Mouse (Mus musculus): Measurements from ENCODE around the gene Tmc7. TPM values are rescaled to one million over a fixed set of nuclear protein-coding genes. Genes with fewer than 3 reads are reported as not detected.

Tmc7 gene
- total and polyA plus RNA-seq, 3 experiments: not detected

DNA sequence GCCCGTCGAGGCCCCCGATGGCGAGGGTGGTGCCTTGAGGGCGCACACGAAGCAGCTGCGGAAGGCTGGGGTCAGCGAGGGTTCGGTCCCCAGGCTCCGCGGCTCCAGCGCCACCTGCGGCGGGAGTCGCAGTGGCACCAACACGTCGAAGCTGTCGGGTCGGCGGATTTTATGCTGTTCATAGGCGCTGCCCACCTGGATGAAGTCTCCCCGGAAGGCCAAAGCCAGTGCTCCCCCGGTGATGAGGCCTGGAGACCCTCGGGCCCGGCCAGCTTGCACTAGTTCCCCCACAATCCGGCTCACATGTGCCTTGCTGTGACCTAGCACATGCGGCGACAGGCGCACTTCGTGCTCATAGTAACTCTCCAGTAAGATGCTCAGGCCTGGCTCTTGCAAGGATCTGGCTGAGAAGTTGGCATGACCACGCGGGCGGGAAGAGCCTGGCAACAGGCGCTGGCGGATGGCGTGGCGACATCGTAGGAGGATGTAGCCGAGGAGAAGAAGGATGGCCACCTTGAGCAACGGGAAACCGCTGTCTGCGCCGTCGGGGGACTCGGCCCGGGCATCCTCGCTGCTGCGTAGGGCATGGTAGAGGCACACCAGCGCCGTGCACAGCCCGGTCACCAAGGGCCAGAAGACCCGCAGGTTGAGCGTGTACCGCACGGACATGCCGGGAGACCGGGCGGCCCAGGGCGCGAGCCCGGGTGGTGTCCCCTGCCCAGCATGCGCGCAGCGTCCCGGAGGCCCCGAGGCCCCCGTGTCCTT, 93.7 kb downstream of the Tmc7 start:
- Histone ChIP-seq H3K4me1 (ENCODE audit: control insufficient read depth in 1 of 2, insufficient read depth in 2 of 2, low read length in 2 of 2) (peaks cover 0 to 10% of the 10 kb centered on the region in 2 experiments), H3K9me3 (replicated peaks; ENCODE audit: insufficient read depth, low read length) (no peaks in the 10 kb centered on the region), H3K27me3 (ENCODE audit: control insufficient read depth in 1 of 2, insufficient read depth in 2 of 2, low read length in 2 of 2) (no peaks in the 10 kb centered on the region), H3K36me3 (ENCODE audit: control insufficient read depth in 1 of 2, insufficient read depth in 2 of 2, low read length in 2 of 2) (peaks cover 0 to 13% of the 10 kb centered on the region in 2 experiments; a peak in 1 of 4 replicates), H3K4me3 (ENCODE audit: control insufficient read depth in 1 of 2, insufficient read depth in 1 of 2, low read depth in 2 of 2, low read length in 2 of 2) (peak overlapping the region; percentile 82 to 99), H3K27ac (ENCODE audit: control insufficient read depth, low read depth, low read length) (peak overlapping the region; percentile 5), H3K9ac (ENCODE audit: control insufficient read depth, low read depth, low read length, poor library complexity, severe bottlenecking) (peak overlapping the region; percentile 94), H3K79me2 (ENCODE audit: control insufficient read depth, insufficient read depth, low read length, poor library complexity) (peaks cover 27% of the 10 kb centered on the region)
- TF ChIP-seq MYB (IDR thresholded peaks at IDR 0.05; ENCODE audit: low read depth, low read length) (no peak), KAT2A (conservative IDR thresholded peaks at IDR 0.05; ENCODE audit: low read depth, low read length) (no peak), RCOR1 (IDR thresholded peaks at IDR 0.05; ENCODE audit: low read depth, low read length) (no peak), TBP (IDR thresholded peaks at IDR 0.05; ENCODE audit: low read depth, low read length) (0 out of 2 replicates have a peak, but pooled peaks have one; percentile 15)
- DNase-seq (ENCODE audit: low read depth, low spot score): no peak

DNA sequence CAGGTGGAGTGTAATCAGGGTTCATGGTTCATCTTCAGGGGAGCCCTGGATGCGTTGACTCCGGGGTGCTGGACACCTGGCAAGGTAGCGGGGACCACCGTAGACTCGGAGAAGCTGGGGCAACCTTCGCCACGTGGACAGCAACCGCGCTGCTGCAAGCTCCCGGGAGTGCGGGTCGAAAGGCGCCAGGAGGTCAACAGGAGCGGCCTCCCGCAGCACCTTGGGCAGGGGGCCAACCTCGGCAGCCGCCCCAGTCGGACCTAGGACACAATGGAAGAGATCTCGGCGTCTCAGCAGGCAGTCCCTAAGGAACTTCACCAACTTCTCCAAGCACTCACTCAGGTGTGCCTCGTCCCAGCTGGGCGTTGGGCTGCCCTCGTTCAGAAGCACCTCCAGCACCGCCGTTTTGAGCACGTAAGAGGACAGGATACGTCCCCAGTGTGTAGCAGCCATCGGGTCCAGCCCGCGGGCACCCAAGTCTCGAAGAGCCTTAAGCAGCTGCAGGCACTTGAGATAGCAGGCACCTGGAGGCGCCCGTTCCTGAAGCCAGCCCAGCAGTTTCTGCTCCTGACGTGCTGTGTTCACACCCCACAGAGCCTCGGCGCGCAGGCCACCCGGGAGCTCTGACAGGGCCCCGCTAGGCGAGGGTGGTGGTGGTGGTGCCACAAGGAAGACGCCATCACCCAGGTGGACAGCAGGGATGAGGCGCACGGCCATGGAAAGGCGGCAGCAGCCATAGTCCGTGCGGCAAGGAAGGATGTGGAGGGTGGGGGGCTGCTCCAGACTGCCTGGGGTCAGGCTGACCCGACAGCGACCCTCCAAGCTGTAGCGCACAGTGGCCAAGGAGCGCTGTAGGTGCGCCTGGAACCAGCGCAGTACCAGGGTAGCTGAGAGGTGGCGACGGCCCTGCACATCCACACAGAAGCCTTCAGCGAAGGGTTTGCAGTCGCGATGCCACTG, 94.5 kb downstream of the Tmc7 start:
- Histone ChIP-seq H3K4me1 (ENCODE audit: control insufficient read depth in 1 of 2, insufficient read depth in 2 of 2, low read length in 2 of 2) (peaks cover 0 to 10% of the 10 kb centered on the region in 2 experiments), H3K79me2 (ENCODE audit: control insufficient read depth, insufficient read depth, low read length, poor library complexity) (peaks cover 27% of the 10 kb centered on the region), H3K27ac (ENCODE audit: control insufficient read depth, low read depth, low read length) (no peak overlapping the region), H3K36me3 (ENCODE audit: control insufficient read depth in 1 of 2, insufficient read depth in 2 of 2, low read length in 2 of 2) (peaks cover 0 to 13% of the 10 kb centered on the region in 2 experiments; a peak in 1 of 4 replicates), H3K9ac (ENCODE audit: control insufficient read depth, low read depth, low read length, poor library complexity, severe bottlenecking) (no peak overlapping the region), H3K9me3 (replicated peaks; ENCODE audit: insufficient read depth, low read length) (no peaks in the 10 kb centered on the region), H3K4me3 (ENCODE audit: control insufficient read depth in 1 of 2, insufficient read depth in 1 of 2, low read depth in 2 of 2, low read length in 2 of 2) (no peak overlapping the region), H3K27me3 (ENCODE audit: control insufficient read depth in 1 of 2, insufficient read depth in 2 of 2, low read length in 2 of 2) (no peaks in the 10 kb centered on the region)
- no peak for DNase-seq (ENCODE audit: low read depth, low spot score)
- TF ChIP-seq ELF1 (IDR thresholded peaks at IDR 0.05; ENCODE audit: low read depth, low read length): no peak
- TF ChIP-seq MAFK (IDR thresholded peaks at IDR 0.05; ENCODE audit: borderline replicate concordance, low read depth, low read length): no peak
- TF ChIP-seq POLR2A (IDR thresholded peaks at IDR 0.05; ENCODE audit: control insufficient read depth in 1 of 2, insufficient read depth in 1 of 2, low read depth in 1 of 2, low read length in 2 of 2, poor library complexity in 1 of 2): no peak
- TF ChIP-seq TBP (IDR thresholded peaks at IDR 0.05; ENCODE audit: low read depth, low read length): no peak
- TF ChIP-seq BHLHE40 (IDR thresholded peaks at IDR 0.05; ENCODE audit: borderline replicate concordance, low read depth, low read length): no peak
- TF ChIP-seq POLR2AphosphoS5 (IDR thresholded peaks at IDR 0.05; ENCODE audit: borderline replicate concordance, low read depth, low read length): no peak
- TF ChIP-seq POLR2AphosphoS2 (IDR thresholded peaks at IDR 0.05; ENCODE audit: low read length): no peak
- no peak for TF ChIP-seq MXI1 (IDR thresholded peaks at IDR 0.05; ENCODE audit: low read depth, low read length)
- TF ChIP-seq MAX (IDR thresholded peaks at IDR 0.05; ENCODE audit: low read length): no peak
- no peak for TF ChIP-seq CHD2 (IDR thresholded peaks at IDR 0.05; ENCODE audit: low read length)
- no peak for TF ChIP-seq EP300 (IDR thresholded peaks at IDR 0.05; ENCODE audit: low read depth in 1 of 2, low read length in 2 of 2)
- no peak for TF ChIP-seq UBTF (IDR thresholded peaks at IDR 0.05; ENCODE audit: borderline replicate concordance, insufficient read depth, low read depth, low read length)
- TF ChIP-seq SIN3A (IDR thresholded peaks at IDR 0.05; ENCODE audit: low read length): no peak
- TF ChIP-seq ZC3H11A (IDR thresholded peaks at IDR 0.05; ENCODE audit: low read depth, low read length): no peak
- no peak for TF ChIP-seq JUND (IDR thresholded peaks at IDR 0.05; ENCODE audit: low read depth, low read length)
- no peak for TF ChIP-seq MYC (IDR thresholded peaks at IDR 0.05; ENCODE audit: low read depth, low read length)
- TF ChIP-seq CTCF (IDR thresholded peaks at IDR 0.05 in 2 of 3, conservative IDR thresholded peaks at IDR 0.05 in 1 of 3; ENCODE audit: control insufficient read depth in 1 of 3, insufficient read depth in 1 of 3, low read depth in 2 of 3, low read length in 3 of 3, poor library complexity in 1 of 3, severe bottlenecking in 1 of 3): no peak

Data from MEL (cell line).